Mouse (Mus musculus) lung, postnatal 10 days (tissue): ENCODE measurements around the gene Gm10061.
"Not testable (repeated sequence)": the region's sequence is repeated elsewhere in the genome, so short reads cannot be mapped to it uniquely, and the experiment has no call there.

Source experiments
- DNase-seq: peaks from one replicate; pipeline ENCODE4 v3.0.0; 2021

Gm10061 gene

DNA sequence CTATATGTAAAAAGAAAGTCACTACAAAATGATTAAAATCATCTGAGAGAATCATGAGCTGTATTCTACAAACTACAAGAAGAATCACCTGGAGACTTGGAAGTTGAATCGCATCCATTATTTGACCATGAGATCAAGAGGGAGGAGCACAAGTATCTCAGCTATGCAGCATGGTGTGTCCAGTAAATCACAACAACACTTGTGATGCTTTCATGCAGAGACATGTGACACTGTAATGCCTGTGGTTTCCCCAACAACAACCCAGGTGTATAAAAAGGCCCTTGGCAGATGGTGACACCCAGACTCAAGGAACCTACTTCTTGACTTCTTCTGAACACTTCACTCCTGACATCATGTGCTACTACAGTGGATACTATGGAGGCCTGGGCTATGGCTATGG is at the start of gene Gm10061:
TSS of gene Gm10061 (plus strand) at position 301 of the 400 bp plus-strand sequence.
- no peak for DNase-seq

DNA sequence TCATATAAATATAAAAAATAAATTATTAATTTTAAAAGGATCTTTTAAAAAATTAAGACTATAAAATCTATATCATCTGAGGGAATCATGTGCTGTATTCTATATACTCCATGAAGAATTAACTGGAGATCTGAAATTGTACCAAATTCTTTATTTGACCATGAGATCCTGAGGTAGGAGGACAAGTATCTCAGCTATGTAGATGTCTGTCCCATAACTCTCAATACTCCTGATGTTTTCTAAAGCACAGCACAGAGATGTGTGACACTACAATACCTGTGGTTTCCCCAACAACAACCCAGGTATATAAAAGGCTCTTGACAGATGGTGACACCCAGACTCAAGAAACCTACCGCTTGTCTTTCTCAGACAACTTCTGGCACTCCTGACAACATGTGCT is 10.3 kb upstream of the Gm10061 start, which contains the start of gene Gm6358:
TSS of gene Gm6358 (plus strand) at position 301 of the 400 bp plus-strand sequence.
- no peak for DNase-seq

DNA sequence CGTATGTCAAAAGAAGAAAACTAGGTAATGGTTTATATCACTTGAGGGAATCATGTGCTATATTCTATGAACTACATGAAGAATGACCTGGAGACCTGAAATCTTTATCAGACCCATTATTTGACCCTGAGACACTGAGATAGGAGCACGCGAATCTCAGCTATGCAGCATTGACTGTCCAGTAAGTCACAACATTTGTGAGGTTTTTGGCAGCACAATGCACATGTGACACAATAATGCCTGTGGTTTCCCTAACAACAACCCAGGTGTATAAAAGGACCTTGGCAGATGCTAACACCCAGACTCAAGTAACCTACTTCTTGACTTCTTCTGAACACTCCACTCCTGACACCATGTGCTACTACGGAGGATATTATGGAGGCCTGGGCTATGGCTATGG is 6.8 kb downstream of the Gm10061 start, which contains the start of gene Gm9789:
TSS of gene Gm9789 (plus strand) at position 301 of the 400 bp plus-strand sequence.
- no peak for DNase-seq

DNA sequence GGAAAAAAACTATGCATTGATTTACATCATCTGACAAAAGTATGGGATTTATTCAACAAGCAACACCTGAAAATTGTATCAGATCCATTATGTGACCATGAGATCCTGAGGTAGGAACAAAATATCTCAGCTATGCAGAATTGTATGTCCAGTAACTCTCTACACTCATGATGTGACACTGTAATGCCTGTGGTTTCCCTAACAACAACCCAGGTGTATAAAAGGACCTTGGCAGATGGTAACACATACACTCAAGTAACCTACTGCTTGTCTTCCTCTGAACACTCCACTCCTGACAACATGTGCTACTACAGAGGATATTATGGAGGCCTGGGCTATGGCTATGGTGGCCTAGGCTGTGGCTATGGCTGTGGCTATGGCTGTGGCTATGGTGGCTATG is 18.3 kb downstream of the Gm10061 start, which contains the start of gene Gm7735:
TSS of gene Gm7735 (plus strand) at position 301 of the 400 bp plus-strand sequence.
- not testable (repeated sequence) for DNase-seq

DNA sequence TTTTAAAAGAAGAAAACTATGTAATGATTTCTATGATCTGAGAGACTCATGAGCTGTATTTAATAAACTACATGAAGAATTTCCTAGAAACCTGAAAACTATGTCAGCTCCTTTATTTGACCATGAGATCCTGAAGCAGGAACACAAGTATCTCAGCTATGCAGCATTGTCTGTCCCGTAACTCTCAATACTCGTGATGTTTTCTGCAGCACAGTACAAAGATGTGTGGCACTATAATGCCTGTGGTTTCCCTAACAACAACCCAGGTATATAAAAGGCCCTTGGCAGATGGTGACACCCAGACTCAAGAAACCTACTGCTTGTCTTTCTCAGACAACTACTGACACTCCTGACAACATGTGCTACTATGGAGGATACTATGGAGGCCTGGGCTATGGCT is 23.5 kb downstream of the Gm10061 start, which contains the start of gene 1110057P08Rik:
TSS of gene 1110057P08Rik (plus strand) at position 301 of the 400 bp plus-strand sequence.
- no peak for DNase-seq

DNA sequence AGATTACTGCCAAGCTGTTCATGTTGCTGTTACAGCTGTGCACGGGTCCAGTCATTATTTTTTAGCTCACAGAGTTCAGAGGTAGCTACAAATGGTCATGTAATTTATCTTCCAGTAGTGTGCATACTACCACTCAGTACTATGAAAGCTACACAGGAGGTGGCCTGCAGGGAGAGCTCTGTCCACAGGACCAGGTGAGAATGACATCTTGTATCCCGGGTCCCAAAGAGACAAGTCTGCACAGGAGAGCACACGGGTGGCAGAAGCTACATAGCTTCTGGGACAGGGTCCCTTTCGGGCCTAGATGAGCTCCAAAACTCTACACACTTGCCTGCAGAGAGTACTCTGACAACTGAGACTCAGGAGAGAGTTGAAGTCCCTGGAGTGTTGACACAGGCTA is 37.7 kb downstream of the Gm10061 start:
- no peak for DNase-seq
